Mouse (Mus musculus): Measurements from ENCODE around the gene Gas2l1.
A peak's percentile ranks its signal among the peaks of the same experiment; 100 is the strongest.
"Not testable (repeated sequence)": the region's sequence is repeated elsewhere in the genome, so short reads cannot be mapped to it uniquely, and the experiment has no call there.

Gene Gas2l1

DNA sequence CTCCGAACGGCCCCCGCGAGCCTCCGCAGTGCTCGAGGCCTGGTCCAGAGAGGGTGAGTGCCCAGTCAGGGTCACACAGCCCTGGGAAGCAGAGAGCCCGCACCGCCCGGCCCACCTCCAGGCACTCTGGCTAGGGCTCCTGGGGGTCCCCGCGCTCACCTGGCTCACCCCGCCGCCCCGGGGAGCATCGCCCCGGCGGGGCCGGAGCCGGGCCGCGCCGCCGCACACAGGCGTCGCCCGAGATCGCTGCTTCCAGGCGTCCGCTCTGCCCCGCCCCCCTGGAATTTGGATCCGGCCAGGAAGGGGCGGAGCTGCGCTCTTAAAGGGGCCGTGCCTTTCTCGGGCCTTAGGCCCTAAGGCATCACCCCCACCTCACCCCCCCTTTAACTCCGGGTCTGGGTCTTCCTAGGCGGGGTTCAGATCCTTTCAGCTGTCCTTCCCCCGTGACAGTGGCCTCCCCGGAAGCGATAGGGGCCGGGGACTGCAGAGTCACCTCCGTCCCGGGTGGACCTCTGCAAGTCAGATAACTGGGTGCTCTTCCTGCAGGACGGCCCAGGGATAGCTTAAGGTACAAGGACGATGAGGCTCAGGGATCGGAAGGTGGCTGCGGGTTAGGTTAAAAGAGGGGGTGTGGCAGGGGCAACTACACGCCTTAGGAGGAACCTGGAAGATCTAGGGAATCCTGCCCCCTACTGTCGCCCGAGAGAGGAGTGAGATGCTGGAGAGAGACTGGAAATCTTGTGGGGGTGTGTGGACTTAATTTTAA is at the start of gene Gas2l1:
Gene Gas2l1, minus strand, starts transcription at position 272 of the 766 bp plus-strand sequence.
- DNase-seq (ENCODE audit: extremely low read depth, insufficient read length, low spot score): peak; percentile 93

DNA sequence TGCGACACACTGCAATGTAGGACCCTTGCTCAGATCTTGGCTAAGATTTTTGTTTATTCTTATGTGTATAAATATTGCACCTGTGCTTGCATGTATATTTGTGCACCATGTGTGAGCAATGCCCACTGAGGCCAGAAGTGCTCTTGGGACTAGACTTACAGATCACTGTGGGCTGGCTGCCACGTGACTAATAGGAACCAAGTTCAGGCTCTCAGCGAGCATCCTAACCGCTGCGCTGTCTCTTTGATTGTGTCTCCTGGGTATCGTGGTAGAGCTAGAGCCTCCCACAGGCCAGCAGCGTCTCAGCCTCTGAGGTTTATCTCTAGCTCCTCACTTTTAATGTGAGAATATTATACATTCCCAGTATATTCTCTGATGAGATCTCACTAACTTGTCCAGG is 48.5 kb upstream of the Gas2l1 start:
- DNase-seq (ENCODE audit: extremely low read depth, insufficient read length, low spot score): no peak

DNA sequence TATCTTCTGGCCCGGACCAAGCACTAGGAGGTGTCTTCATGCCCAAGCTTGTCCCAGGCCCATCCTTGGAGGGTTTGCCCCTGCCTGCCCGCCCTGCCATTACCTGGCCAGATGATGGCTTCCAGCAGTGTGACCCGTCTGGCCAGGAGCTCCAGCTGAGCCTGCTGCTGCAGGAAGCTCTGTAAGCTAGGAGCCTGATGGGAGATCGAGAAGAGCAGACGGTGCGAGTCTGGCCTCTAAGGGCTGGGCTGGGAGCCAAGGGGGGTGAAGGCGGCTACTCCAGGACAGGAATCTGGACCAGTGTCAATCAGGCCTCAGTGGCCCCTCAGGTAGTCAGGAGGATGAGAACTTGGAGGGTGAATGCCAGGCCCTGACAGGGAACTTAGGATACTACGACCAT is 44.3 kb upstream of the Gas2l1 start:
- DNase-seq (ENCODE audit: extremely low read depth, insufficient read length, low spot score): no peak

DNA sequence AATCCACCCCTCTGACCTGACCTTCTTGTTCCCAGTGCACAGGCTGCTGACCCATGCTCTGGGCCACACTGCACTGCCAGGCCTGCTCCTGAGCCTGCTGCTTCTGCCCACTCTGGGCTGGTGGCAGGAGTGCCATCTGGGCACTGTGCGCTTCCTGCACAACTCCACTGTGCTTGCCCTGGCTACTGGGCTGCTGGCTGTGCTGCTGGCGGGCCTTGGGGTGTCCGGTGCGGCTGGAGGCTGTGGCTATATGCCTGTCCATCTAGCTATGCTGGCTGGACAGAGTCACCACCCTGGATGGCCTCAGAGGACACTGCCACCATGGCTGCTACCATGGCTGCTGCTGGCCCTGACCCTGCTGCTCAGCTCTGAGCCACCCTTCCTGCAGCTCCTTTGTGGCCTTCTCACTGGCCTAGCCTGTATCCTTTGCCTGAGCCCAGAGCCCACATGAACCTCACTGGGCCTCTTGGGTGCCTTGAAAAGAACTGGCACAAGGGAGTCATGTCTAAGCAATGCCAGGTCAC is 38.9 kb upstream of the Gas2l1 start:
- DNase-seq (ENCODE audit: extremely low read depth, insufficient read length, low spot score): no peak

DNA sequence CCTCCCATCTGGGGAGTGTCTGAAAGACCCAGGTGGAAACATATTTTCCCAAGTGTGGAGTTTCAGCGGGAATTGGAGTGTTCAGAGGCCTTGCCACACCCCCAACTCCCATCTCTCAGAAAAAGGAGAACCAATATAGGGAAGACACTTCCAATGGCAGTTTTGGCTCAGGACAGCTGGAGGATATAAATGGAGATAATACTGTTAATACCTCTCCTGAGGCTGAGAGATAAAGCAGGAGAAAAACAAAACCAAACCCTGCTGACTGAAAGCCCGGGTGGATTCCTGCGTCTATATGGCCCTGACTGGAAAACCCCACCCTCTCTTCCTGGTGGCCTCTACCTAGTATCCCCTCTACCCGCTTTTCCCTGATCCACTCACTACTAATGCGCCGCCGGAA is 37.3 kb upstream of the Gas2l1 start:
- DNase-seq (ENCODE audit: extremely low read depth, insufficient read length, low spot score): no peak

DNA sequence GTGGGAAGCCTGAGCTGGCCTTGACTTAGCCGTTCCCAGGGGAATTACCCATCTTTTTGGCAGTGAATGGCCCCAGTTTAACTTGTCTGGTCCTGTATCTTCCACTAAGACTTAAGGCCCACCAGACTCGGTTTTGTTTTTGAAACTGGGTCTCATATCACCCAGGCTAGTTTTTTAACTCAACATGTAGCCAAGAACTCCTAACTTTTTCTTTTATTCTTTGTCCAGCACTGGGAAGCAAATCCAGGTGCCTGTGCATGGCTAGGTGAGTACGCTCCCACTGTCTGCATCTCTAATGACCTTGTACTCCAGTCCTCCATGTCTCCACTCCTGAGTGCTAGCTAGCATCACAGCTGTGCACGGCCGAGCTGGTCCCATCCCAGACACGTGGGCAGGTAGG is 36.5 kb upstream of the Gas2l1 start:
- no peak for DNase-seq (ENCODE audit: extremely low read depth, insufficient read length, low spot score)

DNA sequence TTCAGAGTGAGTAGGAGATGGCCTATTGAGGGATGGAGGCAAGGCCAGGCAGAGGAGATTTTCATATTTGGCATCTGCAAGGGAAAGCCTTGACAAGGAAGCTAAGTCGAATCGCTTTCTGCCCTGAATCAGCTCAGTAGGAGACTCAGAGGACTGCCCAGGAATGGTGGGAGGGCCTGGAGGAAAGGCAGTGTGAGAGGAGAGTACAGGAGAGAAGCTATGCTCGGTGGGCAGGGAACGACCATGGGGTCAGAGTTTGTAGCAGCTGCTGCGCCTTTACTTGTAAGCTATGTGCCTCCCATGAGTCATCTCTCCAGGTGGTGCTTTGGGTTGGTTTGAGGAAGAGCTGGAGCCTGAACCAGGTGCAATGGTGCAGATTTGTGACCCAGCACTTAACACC is 35.7 kb upstream of the Gas2l1 start:
- DNase-seq (ENCODE audit: extremely low read depth, insufficient read length, low spot score): no peak

DNA sequence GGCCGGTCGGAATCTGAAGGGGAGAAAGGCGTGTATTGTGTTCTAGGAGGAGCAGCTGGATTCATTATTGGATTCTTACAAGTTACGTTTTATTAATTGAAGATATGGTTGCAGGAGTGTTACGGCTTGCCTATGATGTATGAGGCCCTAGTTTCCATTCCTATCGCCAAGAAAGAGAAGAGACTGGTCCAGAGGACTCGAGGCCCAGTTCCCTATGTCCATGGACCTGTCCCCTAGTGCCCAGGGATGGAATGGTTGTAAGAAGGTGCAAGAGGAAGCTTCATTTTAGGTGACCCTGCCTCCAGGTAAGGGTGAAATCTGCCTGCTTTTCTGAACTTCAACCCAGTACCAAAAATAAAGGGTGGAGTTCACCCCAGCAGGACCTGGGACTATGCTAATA is 35.2 kb upstream of the Gas2l1 start:
- DNase-seq (ENCODE audit: extremely low read depth, insufficient read length, low spot score): no peak

DNA sequence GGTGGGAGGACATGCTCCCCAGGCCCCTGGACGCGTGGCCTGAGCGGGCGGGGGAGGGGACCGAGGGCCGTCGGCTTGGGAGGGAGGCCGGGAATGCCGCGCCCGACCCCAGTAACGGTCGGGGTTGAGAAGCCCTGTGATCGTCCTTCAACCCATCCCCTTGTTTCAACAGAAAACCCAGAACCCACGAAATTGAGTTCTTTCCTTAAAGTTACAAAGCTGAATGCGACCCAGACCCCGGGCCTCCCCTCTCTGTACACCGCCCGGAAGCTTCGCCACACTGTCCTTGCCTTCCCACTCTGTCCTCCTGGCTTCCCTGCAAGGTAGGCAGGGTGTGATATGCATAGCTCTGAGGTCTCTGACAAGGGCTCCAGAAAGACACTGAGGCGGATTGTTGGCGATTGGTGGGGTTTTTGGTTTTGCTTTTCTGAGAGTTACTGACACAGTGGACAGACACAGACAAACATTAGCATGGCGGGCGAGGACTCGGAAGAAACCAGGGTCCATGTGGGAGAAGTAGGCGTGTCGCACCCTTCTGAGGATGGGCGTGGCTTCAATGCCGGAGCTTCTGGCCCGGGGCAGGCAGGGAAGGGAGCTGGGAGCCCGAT is 34.6 kb upstream of the Gas2l1 start:
- DNase-seq (ENCODE audit: extremely low read depth, insufficient read length, low spot score): peak; percentile 72

DNA sequence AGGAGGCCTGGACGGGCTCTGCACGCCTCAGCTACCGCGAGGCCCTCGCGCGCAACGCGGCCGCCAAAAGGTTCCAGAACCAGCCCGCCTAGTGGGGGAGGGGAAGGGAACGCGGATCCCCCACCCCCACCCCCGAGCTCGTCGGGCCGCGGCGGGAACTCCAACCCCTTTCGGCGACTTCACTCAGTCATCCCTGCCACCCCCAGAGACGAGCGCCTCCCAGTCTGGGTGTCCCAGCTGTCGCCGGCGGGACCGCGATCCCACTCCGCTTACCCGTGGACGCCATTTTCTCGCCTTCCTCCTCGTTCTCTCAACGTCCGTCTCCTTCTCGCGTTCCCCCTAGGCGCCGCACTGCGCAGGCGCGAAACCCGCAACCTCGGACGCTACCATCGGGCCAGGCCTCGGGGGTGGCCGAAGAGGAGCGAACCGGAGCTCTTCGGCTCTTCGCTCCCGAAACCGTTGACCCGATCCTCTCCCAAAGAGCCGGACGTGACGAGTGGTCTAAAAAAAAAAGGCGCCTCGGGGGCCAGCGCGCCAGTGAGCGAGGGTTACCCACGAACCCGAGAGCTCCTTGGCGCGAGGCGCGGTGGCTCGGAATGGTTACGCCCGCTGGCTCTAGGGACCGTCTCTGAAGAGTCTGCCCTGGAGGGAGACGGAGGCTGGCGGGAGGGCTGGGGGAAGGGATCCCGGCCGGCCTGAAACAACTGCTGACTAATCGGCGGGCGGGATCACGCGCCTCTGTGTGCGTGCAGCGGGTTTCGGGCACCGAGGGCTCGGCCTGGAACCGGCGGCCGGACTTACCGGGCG is 33.8 kb upstream of the Gas2l1 start, which contains the start of the genes Rhbdd3 and Ewsr1:
Gene Rhbdd3, plus strand, starts transcription at position 191 of the 807 bp plus-strand sequence.
Gene Ewsr1, minus strand, starts transcription at position 531 of the 807 bp plus-strand sequence.
- peak; percentile 95 for DNase-seq (ENCODE audit: extremely low read depth, insufficient read length, low spot score)

DNA sequence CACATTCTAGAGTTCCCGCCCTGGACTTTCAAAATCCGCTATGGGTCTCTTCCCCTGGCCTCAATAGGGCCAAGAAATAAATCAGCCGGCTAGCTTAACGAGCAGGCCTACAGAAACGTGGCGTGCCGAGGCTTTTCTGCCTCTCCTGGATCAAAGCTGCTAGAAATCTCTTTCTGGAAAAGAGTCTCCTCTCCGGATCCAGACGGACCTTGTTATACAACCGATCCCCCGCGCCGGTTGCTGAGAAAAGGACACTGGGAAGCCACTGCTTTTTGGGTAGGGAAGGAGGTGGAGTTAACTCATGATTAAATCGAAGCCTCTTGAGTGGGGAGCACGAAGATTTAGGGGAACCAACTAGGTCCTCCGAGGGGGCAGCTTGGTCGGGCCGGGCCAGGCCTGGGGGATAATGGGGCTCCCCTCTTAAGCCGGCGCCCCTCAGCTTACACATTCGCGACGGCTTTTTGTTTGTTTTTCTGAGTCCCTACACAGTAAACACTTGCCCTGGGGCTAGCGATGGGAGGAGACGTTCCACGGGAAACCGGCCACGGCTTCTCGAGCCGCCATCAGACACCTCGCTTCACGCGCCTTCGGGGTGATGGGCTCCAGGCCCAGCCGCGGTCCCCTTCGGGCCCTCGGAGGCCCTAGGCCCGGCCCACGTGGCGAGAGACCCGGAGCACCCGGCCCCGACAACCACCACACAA is 33.1 kb upstream of the Gas2l1 start:
- peak; percentile 66 for DNase-seq (ENCODE audit: extremely low read depth, insufficient read length, low spot score)

DNA sequence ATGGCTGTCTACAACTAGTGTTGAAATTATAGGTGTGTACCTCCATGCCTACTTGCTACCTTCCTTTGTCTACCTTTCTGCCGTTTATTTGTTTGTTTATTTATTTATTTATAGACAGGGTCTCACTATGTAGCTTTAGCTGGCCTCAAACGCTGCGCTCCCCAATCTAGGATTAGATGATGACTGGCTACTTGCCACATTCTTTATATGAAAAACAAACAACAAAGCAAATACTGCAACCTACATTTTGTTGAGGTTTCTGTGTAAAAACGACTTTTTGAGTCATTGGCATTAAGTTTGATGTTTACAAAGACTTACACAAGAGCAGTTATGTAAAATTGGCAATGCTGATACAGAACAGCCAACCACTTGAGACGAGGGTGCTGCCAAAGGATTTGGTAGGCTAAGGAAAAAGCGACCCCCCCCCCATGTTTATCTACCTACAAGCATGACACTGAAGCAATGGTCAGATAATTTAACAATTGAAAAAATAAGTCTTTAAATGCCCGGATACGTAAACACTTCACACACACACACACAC is 31.4 kb upstream of the Gas2l1 start:
- no peak for DNase-seq (ENCODE audit: extremely low read depth, insufficient read length, low spot score)

DNA sequence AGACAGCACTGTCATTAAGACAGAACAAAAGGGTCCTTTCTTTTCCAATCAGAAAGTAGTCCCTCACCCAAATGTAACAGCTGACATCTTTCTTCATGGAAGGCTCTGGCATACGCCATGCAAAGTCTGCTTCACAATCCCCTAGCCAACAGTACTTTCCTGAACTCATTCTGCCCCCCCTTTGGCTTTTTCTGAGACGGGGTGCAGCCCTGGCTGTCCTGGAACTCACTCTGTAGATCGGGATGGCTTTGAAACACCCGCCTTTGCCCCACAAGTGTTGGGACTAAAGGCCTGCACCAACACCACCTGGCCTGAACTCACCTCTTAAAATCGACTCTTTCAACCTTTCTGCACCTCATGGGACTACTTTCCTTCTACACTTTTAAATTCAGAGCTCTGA is 30.8 kb upstream of the Gas2l1 start:
- DNase-seq (ENCODE audit: extremely low read depth, insufficient read length, low spot score): no peak

DNA sequence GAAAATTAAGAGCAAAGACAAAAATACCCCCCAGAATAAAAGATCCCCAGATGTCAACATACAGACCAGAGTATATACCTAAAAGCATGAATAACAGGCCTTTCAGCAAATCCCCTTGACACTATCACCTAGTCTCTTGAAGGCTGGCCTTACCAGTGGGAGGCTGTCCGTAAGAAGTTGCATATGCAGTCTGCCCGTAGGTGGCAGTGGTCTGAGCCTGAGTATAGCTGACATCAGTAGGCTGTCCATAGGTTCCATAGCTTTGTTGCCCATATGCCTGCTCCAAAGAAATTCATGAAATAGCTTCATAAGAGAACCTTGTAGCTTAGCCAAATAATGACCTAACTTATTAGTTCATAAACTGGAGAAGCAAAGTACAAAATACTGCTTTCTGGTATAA is 26.6 kb upstream of the Gas2l1 start:
- DNase-seq (ENCODE audit: extremely low read depth, insufficient read length, low spot score): no peak

DNA sequence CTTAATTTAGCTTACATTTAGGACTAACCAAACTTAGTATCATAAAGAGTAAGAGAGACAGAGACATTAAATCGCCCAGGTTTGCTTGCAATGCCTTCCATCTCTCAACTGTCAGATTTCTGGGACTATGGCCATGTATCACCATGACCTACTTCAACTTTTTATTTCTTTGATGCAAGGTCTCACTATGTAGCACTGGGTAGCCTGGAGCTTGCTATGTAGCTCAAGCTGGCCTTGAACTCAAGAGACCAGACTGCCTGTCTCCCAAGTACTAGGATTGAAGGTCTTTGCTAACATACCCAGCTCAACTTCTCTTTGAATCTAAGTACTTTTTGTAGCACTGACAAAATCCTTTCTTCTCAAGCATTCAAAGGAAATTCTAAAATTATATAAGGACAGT is 24.0 kb upstream of the Gas2l1 start:
- no peak for DNase-seq (ENCODE audit: extremely low read depth, insufficient read length, low spot score)

DNA sequence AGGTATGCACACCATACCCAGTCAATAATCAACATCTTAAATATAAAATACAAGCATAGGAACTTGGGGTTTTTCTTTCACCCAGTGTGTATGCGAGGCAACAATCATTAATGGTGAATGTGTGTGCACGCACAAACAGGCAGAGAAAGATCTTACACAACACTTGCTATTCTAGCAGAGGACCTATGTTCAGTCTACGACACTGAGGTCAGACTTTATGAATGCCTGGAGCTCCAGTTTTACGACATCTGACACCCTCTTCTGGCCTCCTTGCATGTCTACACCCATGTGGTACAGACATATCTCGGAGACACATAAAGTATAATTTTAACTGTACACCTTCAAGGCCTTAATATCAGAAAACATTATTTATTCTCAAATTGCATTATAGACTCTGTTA is 11.7 kb upstream of the Gas2l1 start:
- DNase-seq (ENCODE audit: extremely low read depth, insufficient read length, low spot score): not testable (repeated sequence)

DNA sequence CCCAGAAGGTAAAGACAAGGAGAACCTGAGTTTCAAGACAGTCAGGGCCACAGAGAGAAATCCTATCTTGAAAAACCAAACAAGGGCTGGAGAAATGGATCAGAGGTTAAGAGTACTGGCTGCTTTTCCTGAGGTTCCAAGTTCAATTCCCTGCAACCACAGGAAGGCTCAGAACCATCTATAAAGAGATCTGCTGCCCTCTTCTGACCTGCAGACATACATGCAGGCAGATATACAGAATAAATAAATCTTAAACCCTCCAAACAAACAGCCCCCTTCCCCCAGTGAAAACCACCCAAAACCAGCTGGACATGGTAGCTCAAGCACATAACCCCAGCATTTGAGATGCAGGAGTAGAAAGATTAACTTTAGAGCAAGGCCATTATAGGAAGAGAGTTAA is 10.6 kb upstream of the Gas2l1 start:
- DNase-seq (ENCODE audit: extremely low read depth, insufficient read length, low spot score): no peak

DNA sequence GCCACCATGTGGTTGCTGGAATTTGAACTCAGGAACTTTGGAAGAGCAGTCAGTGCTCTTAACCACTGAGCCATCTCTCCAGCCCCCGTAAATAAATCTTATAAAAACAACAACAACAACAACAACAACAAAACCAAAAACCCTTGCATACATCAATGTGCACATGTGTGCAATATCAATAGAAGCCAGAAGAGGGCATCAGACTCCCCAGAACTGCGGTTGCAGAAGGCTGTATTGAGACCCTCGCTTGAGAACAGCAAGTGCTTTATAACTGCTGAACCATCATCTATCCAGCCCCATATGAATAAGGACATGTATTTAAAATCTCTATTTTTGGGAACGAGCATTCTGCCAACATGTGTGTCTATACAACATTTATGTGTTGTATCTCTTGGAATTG is 9.8 kb upstream of the Gas2l1 start:
- no peak for DNase-seq (ENCODE audit: extremely low read depth, insufficient read length, low spot score)

DNA sequence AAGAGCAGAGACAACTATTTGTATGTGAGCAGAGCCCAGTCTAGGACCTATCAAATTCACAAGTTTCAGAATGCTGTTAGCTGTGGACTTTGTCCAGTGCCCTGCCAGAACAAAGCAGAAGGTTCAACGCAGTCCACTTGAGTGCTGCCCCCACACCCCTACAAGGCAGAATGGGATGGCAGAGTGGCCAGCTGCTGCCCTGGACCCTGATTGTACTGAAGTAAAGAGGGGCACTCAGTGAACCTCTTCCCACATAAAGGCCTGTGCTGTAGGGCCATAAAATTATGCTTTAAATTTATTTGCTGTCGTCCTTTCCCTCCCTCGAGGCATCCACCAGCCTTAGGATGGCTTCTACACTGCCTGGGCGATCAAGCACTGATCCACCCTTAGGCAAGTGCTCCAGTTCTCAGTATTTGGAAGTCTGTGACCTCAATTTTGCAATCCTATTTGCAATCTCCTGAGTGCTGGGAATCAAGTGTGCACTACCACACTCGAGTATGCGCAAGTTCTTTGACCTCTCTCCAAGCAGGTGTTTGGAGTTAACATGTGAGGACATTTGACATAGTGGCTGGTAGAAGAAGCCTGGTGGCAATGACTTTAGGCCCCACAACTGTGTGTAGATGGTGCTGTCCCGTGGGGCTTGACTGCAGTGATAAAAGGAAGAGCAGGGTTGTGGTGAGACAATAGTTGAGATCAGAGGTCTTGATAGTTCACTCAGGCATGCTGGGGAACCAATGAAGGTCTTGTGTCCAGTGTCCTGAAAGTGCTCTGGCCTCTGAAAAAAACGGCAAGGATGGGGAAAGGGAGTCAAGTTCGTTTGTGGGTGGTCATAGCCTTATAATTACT is 3.2 kb upstream of the Gas2l1 start:
- DNase-seq (ENCODE audit: extremely low read depth, insufficient read length, low spot score): no peak

DNA sequence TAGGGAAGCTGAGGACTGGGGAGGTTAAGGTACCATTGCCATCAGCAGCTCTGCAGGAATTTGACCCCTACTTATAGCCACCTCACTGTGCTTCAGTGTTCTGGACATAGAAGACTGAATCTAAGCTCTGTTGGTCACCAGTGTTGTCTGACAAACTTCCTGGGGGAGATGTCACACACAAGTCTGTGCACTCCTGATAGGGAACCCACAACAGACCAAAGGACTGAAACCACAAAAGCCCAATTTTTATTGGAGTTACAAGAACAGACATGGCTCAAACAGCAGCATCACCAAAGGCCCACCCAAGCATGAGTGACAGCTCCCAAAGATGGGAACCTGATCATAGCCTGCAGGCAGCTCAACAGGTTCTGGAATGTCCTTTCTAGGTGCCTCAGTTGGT is 1.9 kb upstream of the Gas2l1 start:
- no peak for DNase-seq (ENCODE audit: extremely low read depth, insufficient read length, low spot score)
